Mouse (Mus musculus): ENCODE data around the gene Scn10a.

DNA sequence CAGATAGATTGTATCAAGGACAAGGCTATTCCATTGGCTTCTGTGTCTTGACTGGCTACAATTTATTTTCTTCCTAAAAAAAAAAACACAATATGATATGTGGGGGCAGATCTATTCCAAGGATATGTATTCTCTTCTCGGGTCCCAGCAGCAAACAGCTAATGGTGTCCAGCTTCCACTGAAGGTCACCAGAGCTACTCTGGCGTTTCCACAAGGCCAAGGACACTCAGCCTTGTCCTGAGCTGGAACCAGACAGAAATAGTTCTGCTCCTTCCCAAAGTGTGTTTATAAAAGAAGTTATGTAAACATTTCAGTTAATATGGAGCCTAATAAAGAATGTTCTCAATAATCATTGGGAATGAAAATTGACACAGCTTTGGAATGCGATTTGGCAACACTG, 38.2 kb downstream of the Scn10a start:
- no peak for TF ChIP-seq POLR2A (IDR thresholded peaks at IDR 0.05; ENCODE audit: borderline replicate concordance, extremely low read depth, insufficient read depth, insufficient read length, poor library complexity, severe bottlenecking)
- TF ChIP-seq CTCF (IDR thresholded peaks at IDR 0.05; ENCODE audit: borderline replicate concordance, extremely low read depth, insufficient read depth, insufficient read length), result no peak

Measured in brain, embryonic 14.5 days (tissue).